Mouse (Mus musculus): ENCODE data around the gene A530016L24Rik. TPM values are rescaled to one million over a fixed set of nuclear protein-coding genes. Genes with fewer than 3 reads are reported as not detected.

The A530016L24Rik gene
- polyA plus RNA-seq, 1 experiment from 2014 or later: 0.10 TPM

- Histone ChIP-seq H3K9me3 (no peaks in the 10 kb centered on the region), H3K9ac (no peak overlapping the region), H3K27ac (no peak overlapping the region), H3K27me3 (peaks cover 15% of the 10 kb centered on the region), H3K4me3 (no peak overlapping the region), H3K36me3 (no peaks in the 10 kb centered on the region), H3K4me2 (no peak overlapping the region), H3K4me1 (peaks cover 8% of the 10 kb centered on the region)
- 77% methylated on average over 3 of the region's 3 CpGs for WGBS
- no peak for ATAC-seq (ENCODE audit: insufficient number of reproducible peaks, insufficient read depth, low FRiP score, low TSS enrichment, low read depth)
Measured at GRCm38 (mm10) chr12:112463750-112464444, 25.4 kb upstream of the A530016L24Rik start.

GRCm38 (mm10) chr12:112464516-112464915 lies 24.7 kb upstream of the A530016L24Rik start:
- no peak overlapping the region for H3K27ac ChIP-seq
- no peak overlapping the region for H3K4me3 ChIP-seq

GRCm38 (mm10) chr12:112465928-112466327 lies 23.3 kb upstream of the A530016L24Rik start:
- Histone ChIP-seq H3K4me2 (no peak overlapping the region), H3K27me3 (peaks cover 6% of the 10 kb centered on the region), H3K9me3 (no peaks in the 10 kb centered on the region), H3K4me1 (peaks cover 8% of the 10 kb centered on the region), H3K36me3 (no peaks in the 10 kb centered on the region), H3K27ac (no peak overlapping the region), H3K4me3 (no peak overlapping the region), H3K9ac (no peak overlapping the region)
- WGBS: 93% methylated on average over 17 of the region's 17 CpGs
- no peak for ATAC-seq (ENCODE audit: insufficient number of reproducible peaks, insufficient read depth, low FRiP score, low TSS enrichment, low read depth)

More at GRCm38 (mm10) chr12:112464516-112464915, 24.7 kb upstream of the A530016L24Rik start:
- ATAC-seq (ENCODE audit: insufficient number of reproducible peaks, insufficient read depth, low FRiP score, low TSS enrichment, low read depth): no peak
- 76% methylated on average over 3 of the region's 3 CpGs for WGBS
- Histone ChIP-seq H3K36me3 (no peaks in the 10 kb centered on the region), H3K4me1 (peaks cover 8% of the 10 kb centered on the region), H3K27me3 (peaks cover 12% of the 10 kb centered on the region), H3K4me2 (no peak overlapping the region), H3K9ac (no peak overlapping the region), H3K9me3 (no peaks in the 10 kb centered on the region)

- H3K9me3 ChIP-seq: no peaks in the 10 kb centered on the region
- H3K4me3 ChIP-seq: no peak overlapping the region
- WGBS: 79% methylated on average over 10 of the region's 10 CpGs
- H3K27me3 ChIP-seq: peaks cover 14% of the 10 kb centered on the region
- H3K27ac ChIP-seq: no peak overlapping the region
- no peak for ATAC-seq (ENCODE audit: insufficient number of reproducible peaks, insufficient read depth, low FRiP score, low TSS enrichment, low read depth)
- peaks cover 8% of the 10 kb centered on the region for H3K4me1 ChIP-seq
- H3K9ac ChIP-seq: no peak overlapping the region
- H3K36me3 ChIP-seq: no peaks in the 10 kb centered on the region
- no peak overlapping the region for H3K4me2 ChIP-seq
Measured at GRCm38 (mm10) chr12:112467387-112467786, 21.9 kb upstream of the A530016L24Rik start.

- Histone ChIP-seq H3K4me2 (no peak overlapping the region), H3K9me3 (no peaks in the 10 kb centered on the region), H3K36me3 (no peaks in the 10 kb centered on the region), H3K4me1 (peaks cover 8% of the 10 kb centered on the region), H3K4me3 (no peak overlapping the region), H3K27ac (no peak overlapping the region), H3K9ac (no peak overlapping the region), H3K27me3 (peaks cover 24% of the 10 kb centered on the region)
- 81% methylated on average over 7 of the region's 7 CpGs for WGBS
- ATAC-seq (ENCODE audit: insufficient number of reproducible peaks, insufficient read depth, low FRiP score, low TSS enrichment, low read depth): no peak
Measured at GRCm38 (mm10) chr12:112469393-112469792, 19.9 kb upstream of the A530016L24Rik start.

GRCm38 (mm10) chr12:112470216-112470615 lies 19.0 kb upstream of the A530016L24Rik start:
- peaks cover 32% of the 10 kb centered on the region for H3K27me3 ChIP-seq
- no peak overlapping the region for H3K4me2 ChIP-seq
- no peak overlapping the region for H3K4me3 ChIP-seq
- no peaks in the 10 kb centered on the region for H3K36me3 ChIP-seq
- 71% methylated on average over 5 of the region's 5 CpGs for WGBS
- H3K27ac ChIP-seq: no peak overlapping the region
- no peak for ATAC-seq (ENCODE audit: insufficient number of reproducible peaks, insufficient read depth, low FRiP score, low TSS enrichment, low read depth)
- peaks cover 2% of the 10 kb centered on the region for H3K4me1 ChIP-seq
- no peak overlapping the region for H3K9ac ChIP-seq
- no peaks in the 10 kb centered on the region for H3K9me3 ChIP-seq

GRCm38 (mm10) chr12:112473777-112474176 lies 15.5 kb upstream of the A530016L24Rik start:
- H3K27ac ChIP-seq: no peak overlapping the region
- ATAC-seq (ENCODE audit: insufficient number of reproducible peaks, insufficient read depth, low FRiP score, low TSS enrichment, low read depth): no peak
- H3K4me2 ChIP-seq: no peak overlapping the region
- peaks cover 43% of the 10 kb centered on the region for H3K27me3 ChIP-seq
- H3K4me1 ChIP-seq: no peaks in the 10 kb centered on the region
- H3K9ac ChIP-seq: no peak overlapping the region
- 14% methylated on average over 9 of the region's 9 CpGs for WGBS
- H3K4me3 ChIP-seq: no peak overlapping the region
- no peaks in the 10 kb centered on the region for H3K36me3 ChIP-seq
- H3K9me3 ChIP-seq: no peaks in the 10 kb centered on the region

GRCm38 (mm10) chr12:112489535-112489934 lies 287 bp downstream of the A530016L24Rik start:
- no peaks in the 10 kb centered on the region for H3K36me3 ChIP-seq
- no peaks in the 10 kb centered on the region for H3K27me3 ChIP-seq
- H3K27ac ChIP-seq: no peak overlapping the region
- H3K9me3 ChIP-seq: no peaks in the 10 kb centered on the region
- H3K4me3 ChIP-seq: no peak overlapping the region
- ATAC-seq (ENCODE audit: insufficient number of reproducible peaks, insufficient read depth, low FRiP score, low TSS enrichment, low read depth): no peak
- no peak overlapping the region for H3K4me2 ChIP-seq
- H3K9ac ChIP-seq: no peak overlapping the region
- WGBS: 93% methylated on average over 9 of the region's 9 CpGs
- peaks cover 20% of the 10 kb centered on the region for H3K4me1 ChIP-seq

GRCm38 (mm10) chr12:112490444-112490939 lies 1.2 kb downstream of the A530016L24Rik start:
- H3K4me3 ChIP-seq: no peak overlapping the region
- no peak overlapping the region for H3K4me2 ChIP-seq
- H3K4me1 ChIP-seq: peaks cover 20% of the 10 kb centered on the region
- no peaks in the 10 kb centered on the region for H3K36me3 ChIP-seq
- no peaks in the 10 kb centered on the region for H3K27me3 ChIP-seq
- peak overlapping the region; percentile 66 for H3K27ac ChIP-seq
- peak; percentile 68; the same call in 1 of the 2 replicates for ATAC-seq (ENCODE audit: insufficient number of reproducible peaks, insufficient read depth, low FRiP score, low TSS enrichment, low read depth)
- peak overlapping the region; percentile 41 for H3K9ac ChIP-seq
- 24% methylated on average over 3 of the region's 3 CpGs for WGBS
- H3K9me3 ChIP-seq: no peaks in the 10 kb centered on the region

GRCm38 (mm10) chr12:112496136-112496535 lies 6.9 kb downstream of the A530016L24Rik start:
- no peaks in the 10 kb centered on the region for H3K36me3 ChIP-seq

GRCm38 (mm10) chr12:112497731-112498130 lies 8.5 kb downstream of the A530016L24Rik start:
- Histone ChIP-seq H3K4me1 (no peaks in the 10 kb centered on the region), H3K27ac (no peak overlapping the region), H3K4me3 (no peak overlapping the region), H3K4me2 (no peak overlapping the region), H3K9me3 (no peaks in the 10 kb centered on the region), H3K36me3 (no peaks in the 10 kb centered on the region), H3K27me3 (peaks cover 17% of the 10 kb centered on the region), H3K9ac (no peak overlapping the region)
- ATAC-seq (ENCODE audit: insufficient number of reproducible peaks, insufficient read depth, low FRiP score, low TSS enrichment, low read depth): no peak
- 82% methylated on average over 8 of the region's 8 CpGs for WGBS

More at GRCm38 (mm10) chr12:112496136-112496535, 6.9 kb downstream of the A530016L24Rik start:
- no peak overlapping the region for H3K4me3 ChIP-seq
- H3K27me3 ChIP-seq: peaks cover 17% of the 10 kb centered on the region
- no peaks in the 10 kb centered on the region for H3K9me3 ChIP-seq
- ATAC-seq (ENCODE audit: insufficient number of reproducible peaks, insufficient read depth, low FRiP score, low TSS enrichment, low read depth): no peak
- H3K27ac ChIP-seq: no peak overlapping the region
- 81% methylated on average over 5 of the region's 5 CpGs for WGBS
- no peak overlapping the region for H3K4me2 ChIP-seq
- no peak overlapping the region for H3K9ac ChIP-seq
- H3K4me1 ChIP-seq: peaks cover 8% of the 10 kb centered on the region

GRCm38 (mm10) chr12:112498683-112499082 lies 9.4 kb downstream of the A530016L24Rik start:
- Histone ChIP-seq H3K27ac (no peak overlapping the region), H3K36me3 (no peaks in the 10 kb centered on the region), H3K9me3 (no peaks in the 10 kb centered on the region), H3K4me3 (no peak overlapping the region), H3K27me3 (peaks cover 17% of the 10 kb centered on the region), H3K4me1 (no peaks in the 10 kb centered on the region), H3K4me2 (no peak overlapping the region), H3K9ac (no peak overlapping the region)
- WGBS: 28% methylated on average over 11 of the region's 11 CpGs
- ATAC-seq (ENCODE audit: insufficient number of reproducible peaks, insufficient read depth, low FRiP score, low TSS enrichment, low read depth): no peak
